Mouse (Mus musculus) intestine, embryonic 15.5 days (tissue): Measurements from ENCODE around the gene Kif18a. TPM values are rescaled to one million over a fixed set of nuclear protein-coding genes. Genes with fewer than 3 reads are reported as not detected.

Experiments
- ATAC-seq: fragments of 200-750 bp; cut with Nextera tagmentation; 2 replicates; pipeline ENCODE4 v1.8.0; 2017; ENCODE audit warnings: moderate TSS enrichment, moderate library complexity
- H3K27ac ChIP-seq: fragments of 300-500 bp; sonication (generic); 2 replicates; pipeline ENCODE4 v1.5.1; 2015; ENCODE audit warnings: mild to moderate bottlenecking, inconsistent platforms
- H3K27me3 ChIP-seq: fragments of 300-500 bp; sonication (generic); replicated peaks from 2 replicates; pipeline ENCODE4 v1.6.1; 2015; ENCODE audit warnings: inconsistent platforms
- H3K36me3 ChIP-seq: fragments of 300-500 bp; sonication (generic); 2 replicates; pipeline ENCODE4 v1.6.1; 2015; ENCODE audit warnings: inconsistent platforms
- H3K4me1 ChIP-seq: fragments of 300-500 bp; sonication (generic); replicated peaks from 2 replicates; pipeline ENCODE4 v1.6.1; 2015; ENCODE audit warnings: inconsistent platforms
- H3K4me2 ChIP-seq: fragments of 300-500 bp; sonication (generic); replicated peaks from 2 replicates; pipeline ENCODE4 v1.6.1; 2015; ENCODE audit warnings: mild to moderate bottlenecking, inconsistent platforms
- H3K4me3 ChIP-seq: fragments of 300-500 bp; sonication (generic); replicated peaks from 2 replicates; pipeline ENCODE4 v1.5.1; 2015; ENCODE audit warnings: inconsistent platforms
- H3K9ac ChIP-seq: fragments of 300-500 bp; sonication (generic); 2 replicates; pipeline ENCODE4 v1.6.1; 2015; ENCODE audit warnings: inconsistent platforms
- H3K9me3 ChIP-seq: fragments of 300-500 bp; sonication (generic); 2 replicates; pipeline ENCODE4 v1.6.1; 2016; ENCODE audit warnings: inconsistent platforms
- WGBS: fragments of 180-500 bp; shearing (Covaris S2); methylation state at CpG from one replicate; pipeline ENCODE4 v1.1.7; 2015; 5-methylcytosine and 5-hydroxymethylcytosine counted together
- polyA plus RNA-seq: library from polyadenylated mRNA; unstranded; fragments of >200 nt; fragmentation: Nextera tagmentation; extraction: Ambion mirVana; gene quantifications from 2 replicates; pipeline ENCODE4 v1.2.1, GENCODE M21; 2015

Kif18a gene
- 13.9 and 17.5 TPM in 2 replicates for polyA plus RNA-seq

GRCm38 (mm10) chr2:109280600-109281340, at the start of gene Kif18a, which contains the start of gene Mettl15:
Gene Kif18a, plus strand, starts transcription at chr2:109280738.
Gene Mettl15, minus strand, starts transcription at chr2:109280748.
- ATAC-seq, result peak; percentile 99
- H3K36me3 ChIP-seq, result no peaks in the 10 kb centered on the region
- peak within 1 kb of the TSS; percentile 66 for H3K9ac ChIP-seq
- no peaks in the 10 kb centered on the region for H3K9me3 ChIP-seq
- WGBS, result under 1% methylated on average over 51 of the region's 51 CpGs
- 0 out of 2 replicates have a peak, but pooled peaks cover 2% of the 10 kb centered on the region for H3K4me1 ChIP-seq
- H3K4me3 ChIP-seq, result peak within 1 kb of the TSS; percentile 72
- H3K4me2 ChIP-seq, result peak within 1 kb of the TSS; percentile 66
- peak within 1 kb of the TSS; percentile 82 for H3K27ac ChIP-seq
- H3K27me3 ChIP-seq, result no peaks in the 10 kb centered on the region

- Histone ChIP-seq H3K4me2 (no peak overlapping the region), H3K9me3 (no peaks in the 10 kb centered on the region), H3K27me3 (no peaks in the 10 kb centered on the region), H3K9ac (no peak overlapping the region), H3K27ac (no peak overlapping the region), H3K36me3 (no peaks in the 10 kb centered on the region), H3K4me1 (no peaks in the 10 kb centered on the region), H3K4me3 (no peak overlapping the region)
- ATAC-seq, result no peak
- 80% methylated on average over 4 of the region's 4 CpGs for WGBS
Observed at GRCm38 (mm10) chr2:109233876-109234275, 46.7 kb upstream of the Kif18a start.

GRCm38 (mm10) chr2:109235741-109236140, 44.8 kb upstream of the Kif18a start:
- whole genome bisulfite sequencing, result 88% methylated on average over 1 of the region's 1 CpGs
- Histone ChIP-seq H3K9ac (no peak overlapping the region), H3K27me3 (no peaks in the 10 kb centered on the region), H3K4me3 (no peak overlapping the region), H3K36me3 (no peaks in the 10 kb centered on the region), H3K4me2 (no peak overlapping the region), H3K27ac (no peak overlapping the region), H3K9me3 (no peaks in the 10 kb centered on the region), H3K4me1 (no peaks in the 10 kb centered on the region)
- no peak for ATAC-seq

GRCm38 (mm10) chr2:109241947-109242346, 38.6 kb upstream of the Kif18a start:
- H3K4me2 ChIP-seq, result no peak overlapping the region
- H3K4me3 ChIP-seq, result no peak overlapping the region
- no peaks in the 10 kb centered on the region for H3K4me1 ChIP-seq
- no peaks in the 10 kb centered on the region for H3K36me3 ChIP-seq
- H3K9me3 ChIP-seq, result no peaks in the 10 kb centered on the region
- H3K27me3 ChIP-seq, result no peaks in the 10 kb centered on the region
- H3K27ac ChIP-seq, result no peak overlapping the region
- WGBS, result 71% methylated on average over 3 of the region's 3 CpGs
- no peak for ATAC-seq
- no peak overlapping the region for H3K9ac ChIP-seq

- no peak overlapping the region for H3K9ac ChIP-seq
- H3K9me3 ChIP-seq, result no peaks in the 10 kb centered on the region
- no peak overlapping the region for H3K4me2 ChIP-seq
- no peak overlapping the region for H3K27ac ChIP-seq
- no peak overlapping the region for H3K4me3 ChIP-seq
- H3K27me3 ChIP-seq, result no peaks in the 10 kb centered on the region
- no peak for ATAC-seq
- H3K4me1 ChIP-seq, result no peaks in the 10 kb centered on the region
- no peaks in the 10 kb centered on the region for H3K36me3 ChIP-seq
- 87% methylated on average over 1 of the region's 1 CpGs for WGBS
Observed at GRCm38 (mm10) chr2:109262779-109263178, 17.8 kb upstream of the Kif18a start.

GRCm38 (mm10) chr2:109273098-109273497, 7.4 kb upstream of the Kif18a start:
- Histone ChIP-seq H3K4me2 (no peak overlapping the region), H3K4me3 (no peak overlapping the region), H3K9ac (no peak overlapping the region), H3K9me3 (no peaks in the 10 kb centered on the region), H3K36me3 (no peaks in the 10 kb centered on the region), H3K27ac (no peak overlapping the region), H3K4me1 (no peaks in the 10 kb centered on the region), H3K27me3 (no peaks in the 10 kb centered on the region)
- ATAC-seq, result no peak
- 76% methylated on average over 1 of the region's 1 CpGs for WGBS

- Histone ChIP-seq H3K4me1 (0 out of 2 replicates have a peak, but pooled peaks cover 2% of the 10 kb centered on the region), H3K9ac (peak overlapping the region; percentile 58), H3K27me3 (no peaks in the 10 kb centered on the region), H3K9me3 (no peaks in the 10 kb centered on the region), H3K36me3 (no peaks in the 10 kb centered on the region), H3K4me2 (peak overlapping the region; percentile 63), H3K27ac (no peak overlapping the region), H3K4me3 (peak overlapping the region; percentile 58)
- ATAC-seq, result no peak
- 3% methylated on average over 7 of the region's 7 CpGs for WGBS
Observed at GRCm38 (mm10) chr2:109277593-109277992, 2.9 kb upstream of the Kif18a start.

- H3K4me2 ChIP-seq, result peak overlapping the region; percentile 63
- 1% methylated on average over 16 of the region's 16 CpGs for WGBS
- no peaks in the 10 kb centered on the region for H3K9me3 ChIP-seq
- ATAC-seq, result peak; percentile 15; the same call in 1 of the 2 replicates
- H3K27ac ChIP-seq, result no peak overlapping the region
- no peaks in the 10 kb centered on the region for H3K27me3 ChIP-seq
- no peaks in the 10 kb centered on the region for H3K36me3 ChIP-seq
- H3K4me3 ChIP-seq, result peak overlapping the region; percentile 58
- H3K4me1 ChIP-seq, result 0 out of 2 replicates have a peak, but pooled peaks cover 2% of the 10 kb centered on the region
- H3K9ac ChIP-seq, result peak overlapping the region; percentile 58
Observed at GRCm38 (mm10) chr2:109278036-109278435, 2.5 kb upstream of the Kif18a start.

GRCm38 (mm10) chr2:109280272-109280599, 302 bp upstream of the Kif18a start:
- H3K36me3 ChIP-seq, result no peaks in the 10 kb centered on the region
- peak overlapping the region; percentile 41 for H3K9ac ChIP-seq
- H3K4me1 ChIP-seq, result 0 out of 2 replicates have a peak, but pooled peaks cover 2% of the 10 kb centered on the region
- peak overlapping the region; percentile 72 for H3K4me3 ChIP-seq
- no peak for ATAC-seq
- peak overlapping the region; percentile 24; the same call in 1 of the 2 replicates for H3K27ac ChIP-seq
- 8% methylated on average over 4 of the region's 4 CpGs for WGBS
- no peaks in the 10 kb centered on the region for H3K9me3 ChIP-seq
- no peaks in the 10 kb centered on the region for H3K27me3 ChIP-seq
- H3K4me2 ChIP-seq, result peak overlapping the region; percentile 52

GRCm38 (mm10) chr2:109281341-109281690, 778 bp downstream of the Kif18a start:
- Histone ChIP-seq H3K4me1 (0 out of 2 replicates have a peak, but pooled peaks cover 2% of the 10 kb centered on the region), H3K4me3 (peak overlapping the region; percentile 72), H3K9ac (peak overlapping the region; percentile 66), H3K4me2 (peak overlapping the region; percentile 66), H3K27ac (peak overlapping the region; percentile 82; the same call in 1 of the 2 replicates), H3K36me3 (no peaks in the 10 kb centered on the region), H3K27me3 (no peaks in the 10 kb centered on the region), H3K9me3 (no peaks in the 10 kb centered on the region)
- ATAC-seq, result no peak
- 0% methylated on average over 1 of the region's 1 CpGs for WGBS

GRCm38 (mm10) chr2:109284121-109284520, 3.6 kb downstream of the Kif18a start:
- H3K36me3 ChIP-seq, result no peaks in the 10 kb centered on the region
- no peak for ATAC-seq
- H3K4me3 ChIP-seq, result no peak overlapping the region
- H3K9me3 ChIP-seq, result no peaks in the 10 kb centered on the region
- no peak overlapping the region for H3K9ac ChIP-seq
- 92% methylated on average over 3 of the region's 3 CpGs for WGBS
- H3K4me1 ChIP-seq, result 0 out of 2 replicates have a peak, but pooled peaks cover 2% of the 10 kb centered on the region
- H3K27ac ChIP-seq, result no peak overlapping the region
- H3K4me2 ChIP-seq, result no peak overlapping the region
- no peaks in the 10 kb centered on the region for H3K27me3 ChIP-seq

GRCm38 (mm10) chr2:109289327-109289726, 8.8 kb downstream of the Kif18a start:
- H3K36me3 ChIP-seq, result 0 out of 2 replicates have a peak, but pooled peaks cover 3% of the 10 kb centered on the region
- no peak overlapping the region for H3K4me2 ChIP-seq
- 93% methylated on average over 6 of the region's 6 CpGs for WGBS
- H3K4me3 ChIP-seq, result no peak overlapping the region
- no peaks in the 10 kb centered on the region for H3K27me3 ChIP-seq
- no peak for ATAC-seq
- no peaks in the 10 kb centered on the region for H3K4me1 ChIP-seq
- no peak overlapping the region for H3K27ac ChIP-seq
- H3K9ac ChIP-seq, result no peak overlapping the region
- H3K9me3 ChIP-seq, result no peaks in the 10 kb centered on the region

- Histone ChIP-seq H3K4me1 (no peaks in the 10 kb centered on the region), H3K27ac (no peak overlapping the region), H3K36me3 (no peaks in the 10 kb centered on the region), H3K9me3 (no peaks in the 10 kb centered on the region), H3K4me2 (no peak overlapping the region), H3K9ac (no peak overlapping the region), H3K27me3 (no peaks in the 10 kb centered on the region), H3K4me3 (no peak overlapping the region)
- ATAC-seq, result no peak
- 89% methylated on average over 5 of the region's 5 CpGs for WGBS
Observed at GRCm38 (mm10) chr2:109296264-109296663, 15.7 kb downstream of the Kif18a start.
